Mouse (Mus musculus) heart, embryonic 16.5 days (tissue): ENCODE measurements at regions not wholly inside any gene's neighbourhood (a gene's known extent, or its start where the extent isn't known, plus 50 kb on each side); places are given as distances from the start of the nearest gene placed in this dataset.

Source experiments
- ATAC-seq: fragments of 200-750 bp; cut with Nextera tagmentation; replicated peaks from 2 replicates; pipeline ENCODE4 v1.8.0; 2017; ENCODE audit warnings: moderate number of reproducible peaks; ENCODE audit not compliant: insufficient read depth, low FRiP score; ENCODE audit errors: extremely low read depth
- H3K27ac ChIP-seq: fragments of 300-500 bp; sonication (generic); 2 replicates; pipeline ENCODE4 v1.5.1; 2014; ENCODE audit warnings: mild to moderate bottlenecking, low read length, control low read depth, moderate library complexity
- H3K27me3 ChIP-seq: fragments of 300-500 bp; sonication (generic); 2 replicates; pipeline ENCODE4 v1.6.1; 2014; ENCODE audit warnings: low read length, mixed read lengths; ENCODE audit not compliant: control insufficient read depth, insufficient read depth
- H3K36me3 ChIP-seq: fragments of 300-500 bp; sonication (generic); 2 replicates; pipeline ENCODE4 v1.6.1; 2014; ENCODE audit not compliant: control insufficient read depth, insufficient read depth
- H3K4me1 ChIP-seq: fragments of 300-500 bp; sonication (generic); 2 replicates; pipeline ENCODE4 v1.6.1; 2014; ENCODE audit warnings: low read length, mixed read lengths; ENCODE audit not compliant: control insufficient read depth, insufficient read depth
- H3K4me2 ChIP-seq: fragments of 300-500 bp; sonication (generic); 2 replicates; pipeline ENCODE4 v1.6.1; 2014; ENCODE audit warnings: low read depth, mild to moderate bottlenecking, control low read depth, low read length
- H3K4me3 ChIP-seq: fragments of 300-500 bp; sonication (generic); 2 replicates; pipeline ENCODE4 v1.5.1; 2014; ENCODE audit warnings: mild to moderate bottlenecking, control low read depth, low read length
- H3K9ac ChIP-seq: fragments of 300-500 bp; sonication (generic); 2 replicates; pipeline ENCODE4 v1.6.1; 2014; ENCODE audit warnings: low read length, control low read depth
- H3K9me3 ChIP-seq: fragments of 300-500 bp; sonication (generic); replicated peaks from 2 replicates; pipeline ENCODE4 v1.6.1; 2016; ENCODE audit warnings: low read length; ENCODE audit not compliant: control insufficient read depth
- WGBS: fragments of 180-500 bp; shearing (Covaris S2); extraction: QIAGEN DNeasy Blood & Tissue Kit; methylation state at CpG from one replicate; pipeline ENCODE4 v1.1.7; 2014; 5-methylcytosine and 5-hydroxymethylcytosine counted together

DNA sequence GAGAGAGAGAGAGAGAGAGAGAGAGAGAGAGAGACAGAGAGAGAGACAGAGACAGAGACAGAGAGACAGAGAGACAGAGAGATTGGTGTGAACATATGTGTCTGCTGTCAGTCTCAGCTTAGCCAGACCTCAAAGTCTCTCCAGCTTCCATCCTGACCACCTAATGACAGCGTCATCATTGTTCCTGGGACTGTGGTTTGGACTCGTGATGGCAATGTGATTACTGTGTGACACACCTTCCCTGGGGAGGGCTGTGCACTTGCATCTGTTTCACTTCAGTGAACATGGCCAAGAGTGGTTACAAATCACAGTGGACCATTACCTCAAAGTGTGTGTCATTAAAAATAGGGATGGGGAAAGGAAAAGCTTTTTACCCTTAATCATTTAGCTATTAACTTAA lies 477.2 kb upstream of the Gm9747 start:
- Histone ChIP-seq H3K27me3 (no peaks in the 10 kb centered on the region), H3K27ac (peak overlapping the region; percentile 71), H3K9ac (no peak overlapping the region), H3K36me3 (no peaks in the 10 kb centered on the region), H3K9me3 (no peaks in the 10 kb centered on the region), H3K4me3 (no peak overlapping the region), H3K4me1 (peaks cover 2% of the 10 kb centered on the region; the same call in 1 of the 2 replicates), H3K4me2 (no peak overlapping the region)
- 31% methylated on average over 2 of the region's 2 CpGs for WGBS
- no peak for ATAC-seq

DNA sequence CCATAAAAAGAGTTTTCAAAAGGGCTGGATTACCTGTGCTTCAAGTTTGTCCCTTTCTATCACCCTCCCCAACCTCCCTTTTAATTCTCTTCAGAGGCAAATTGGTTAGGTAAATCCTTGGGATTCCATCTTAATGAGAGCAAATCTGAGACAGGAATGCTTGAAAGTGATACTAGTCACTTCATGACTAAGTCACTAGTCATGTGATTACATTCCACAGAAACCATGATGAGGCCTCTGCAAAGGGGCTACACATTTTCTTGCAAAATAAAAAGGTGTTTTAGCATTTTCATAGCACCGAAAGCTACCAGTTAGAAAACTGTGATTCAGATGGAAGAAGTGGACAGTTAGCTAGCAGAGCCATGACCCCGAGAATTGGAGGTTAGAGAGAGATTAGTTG lies 473.0 kb upstream of the Gm9747 start:
- no peaks in the 10 kb centered on the region for H3K9me3 ChIP-seq
- no peak overlapping the region for H3K4me3 ChIP-seq
- no peak overlapping the region for H3K4me2 ChIP-seq
- no peaks in the 10 kb centered on the region for H3K27me3 ChIP-seq
- no peak for ATAC-seq
- peaks cover 2% of the 10 kb centered on the region; the same call in 1 of the 2 replicates for H3K4me1 ChIP-seq
- H3K36me3 ChIP-seq, result no peaks in the 10 kb centered on the region
- no peak overlapping the region for H3K27ac ChIP-seq
- 87% methylated on average over 2 of the region's 2 CpGs for WGBS
- H3K9ac ChIP-seq, result no peak overlapping the region

DNA sequence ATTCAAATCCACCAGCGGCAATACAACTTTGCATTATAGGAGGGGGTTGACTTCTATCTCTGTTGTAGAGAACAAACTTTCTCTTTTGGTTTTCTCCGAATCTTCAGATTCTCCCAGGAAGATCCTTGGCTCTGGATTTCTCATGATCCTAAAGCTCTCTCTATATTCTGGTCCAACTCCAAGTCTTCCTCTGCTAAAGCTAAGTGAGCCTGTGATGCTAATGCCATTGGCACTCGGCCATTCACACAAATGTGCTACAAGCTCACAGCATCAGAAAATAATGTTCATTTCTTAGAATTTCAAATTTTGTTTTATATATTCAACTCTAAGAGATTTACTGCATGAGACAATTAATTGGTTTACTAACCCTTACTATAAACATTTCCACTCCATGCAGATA lies 461.2 kb upstream of the Gm9747 start:
- Histone ChIP-seq H3K36me3 (no peaks in the 10 kb centered on the region), H3K9ac (no peak overlapping the region), H3K9me3 (no peaks in the 10 kb centered on the region), H3K27me3 (no peaks in the 10 kb centered on the region), H3K27ac (no peak overlapping the region), H3K4me2 (no peak overlapping the region), H3K4me1 (no peaks in the 10 kb centered on the region), H3K4me3 (no peak overlapping the region)
- no peak for ATAC-seq
- WGBS, result 84% methylated on average over 3 of the region's 3 CpGs

DNA sequence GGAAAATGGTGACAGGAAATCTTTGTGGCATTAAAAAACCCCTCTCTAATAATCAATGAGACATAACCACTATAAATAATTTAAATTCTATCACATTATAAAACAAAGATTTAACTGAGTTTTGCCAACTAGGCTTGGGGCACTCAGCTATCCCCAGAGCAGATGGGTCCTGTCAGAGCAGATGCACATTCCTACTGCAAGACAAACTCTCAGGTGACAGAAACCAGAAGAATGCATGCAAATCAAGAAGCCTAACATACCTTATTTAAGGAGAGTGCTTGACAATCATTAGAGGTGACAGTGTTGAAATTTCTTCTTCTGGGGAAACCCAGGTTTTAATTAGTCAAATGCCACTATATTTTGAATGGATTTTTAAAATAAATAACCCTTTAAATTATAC lies 452.3 kb upstream of the Gm9747 start:
- Histone ChIP-seq H3K36me3 (no peaks in the 10 kb centered on the region), H3K9me3 (no peaks in the 10 kb centered on the region), H3K4me2 (no peak overlapping the region), H3K27me3 (no peaks in the 10 kb centered on the region), H3K4me1 (no peaks in the 10 kb centered on the region), H3K4me3 (no peak overlapping the region), H3K9ac (no peak overlapping the region), H3K27ac (no peak overlapping the region)
- ATAC-seq, result no peak

DNA sequence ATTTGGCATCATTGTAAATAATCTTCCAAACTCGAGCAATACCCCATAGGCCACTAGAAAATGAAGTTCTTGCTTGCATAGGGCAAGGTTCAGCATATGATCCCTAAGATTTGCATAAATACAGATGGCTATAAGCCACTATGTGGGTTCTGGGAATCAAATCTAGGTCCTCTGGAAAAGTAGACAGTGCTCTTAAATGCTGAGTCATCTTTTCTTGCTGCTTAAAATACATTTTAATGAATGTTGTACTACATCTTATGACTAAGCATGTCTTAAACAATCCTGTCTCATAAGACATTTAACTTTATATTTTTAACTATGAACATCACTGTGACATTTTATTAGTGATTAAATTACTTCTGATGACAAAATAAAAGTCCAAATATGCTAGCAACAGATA lies 448.6 kb upstream of the Gm9747 start:
- ATAC-seq, result no peak
- 63% methylated on average over 1 of the region's 1 CpGs for WGBS
- Histone ChIP-seq H3K36me3 (no peaks in the 10 kb centered on the region), H3K4me3 (no peak overlapping the region), H3K27ac (no peak overlapping the region), H3K9ac (no peak overlapping the region), H3K4me1 (no peaks in the 10 kb centered on the region), H3K27me3 (no peaks in the 10 kb centered on the region), H3K4me2 (no peak overlapping the region), H3K9me3 (no peaks in the 10 kb centered on the region)

DNA sequence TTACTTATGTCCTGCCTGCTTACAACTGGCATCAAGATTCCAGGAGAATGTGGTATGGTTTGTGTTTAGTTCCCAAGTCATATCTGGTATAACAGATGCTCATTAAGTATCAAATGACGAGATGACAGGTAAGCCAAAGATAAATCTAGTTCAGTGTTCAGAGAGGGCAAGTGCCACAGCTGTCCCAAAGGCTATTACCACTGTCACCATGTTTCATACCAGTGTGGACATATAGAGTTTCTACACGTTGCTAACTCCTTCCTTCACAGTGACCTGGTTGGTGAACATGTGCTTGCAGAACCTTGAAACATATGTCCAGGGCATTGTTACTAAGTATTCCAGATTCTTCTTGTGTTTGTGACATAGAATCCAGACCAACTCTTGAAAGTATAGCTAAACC lies 438.1 kb upstream of the Gm9747 start:
- 52% methylated on average over 2 of the region's 2 CpGs for WGBS
- H3K4me3 ChIP-seq, result no peak overlapping the region

DNA sequence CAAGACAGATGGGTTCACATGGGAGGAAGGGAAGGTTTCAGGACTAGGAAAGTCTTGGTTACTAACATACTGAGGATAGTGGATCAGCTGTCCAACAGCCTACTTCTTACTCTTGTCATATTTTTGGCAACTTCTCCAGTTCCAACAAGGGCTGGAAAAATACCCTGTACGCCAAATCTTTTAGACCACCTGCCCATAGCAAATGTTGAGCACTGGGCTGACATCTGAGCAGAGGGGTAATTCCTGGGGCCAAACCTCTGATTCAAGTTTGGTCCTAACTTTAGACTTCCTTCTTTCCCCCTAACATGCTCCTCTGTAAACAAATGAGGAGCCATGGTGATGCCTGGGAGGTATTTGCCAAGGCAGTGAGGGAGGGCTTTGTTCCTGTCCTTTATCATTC lies 437.5 kb upstream of the Gm9747 start:
- ATAC-seq, result no peak
- H3K4me2 ChIP-seq, result no peak overlapping the region
- WGBS, result 76% methylated on average over 1 of the region's 1 CpGs
- H3K36me3 ChIP-seq, result no peaks in the 10 kb centered on the region
- no peak overlapping the region for H3K4me3 ChIP-seq
- H3K4me1 ChIP-seq, result 0 out of 2 replicates have a peak, but pooled peaks cover 2% of the 10 kb centered on the region
- H3K9me3 ChIP-seq, result no peaks in the 10 kb centered on the region
- no peak overlapping the region for H3K9ac ChIP-seq
- no peak overlapping the region for H3K27ac ChIP-seq
- H3K27me3 ChIP-seq, result no peaks in the 10 kb centered on the region

More for the DNA sequence above, 438.1 kb upstream of the Gm9747 start:
- H3K4me1 ChIP-seq, result 0 out of 2 replicates have a peak, but pooled peaks cover 2% of the 10 kb centered on the region
- no peaks in the 10 kb centered on the region for H3K9me3 ChIP-seq
- H3K9ac ChIP-seq, result no peak overlapping the region
- no peak overlapping the region for H3K4me2 ChIP-seq
- no peaks in the 10 kb centered on the region for H3K36me3 ChIP-seq
- H3K27me3 ChIP-seq, result no peaks in the 10 kb centered on the region
- no peak for ATAC-seq
- no peak overlapping the region for H3K27ac ChIP-seq

DNA sequence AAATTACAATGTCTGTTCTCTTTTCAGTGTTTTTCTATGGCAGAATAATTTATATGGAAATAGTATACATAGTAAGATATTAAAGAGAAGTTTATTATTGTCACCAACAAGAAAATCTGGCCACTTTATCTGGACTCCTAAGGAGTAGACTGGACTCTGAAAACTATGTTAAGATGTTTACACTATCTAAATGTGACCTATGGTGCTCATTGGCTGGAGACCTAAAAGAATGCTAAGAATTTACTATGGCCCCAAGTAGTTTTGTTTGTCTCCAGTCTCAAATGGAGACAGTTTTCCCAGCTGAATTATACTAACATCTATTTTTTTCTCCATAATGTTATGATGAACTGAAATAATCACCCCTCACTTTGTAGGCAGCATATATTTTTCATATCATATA lies 421.3 kb upstream of the Gm9747 start:
- ATAC-seq, result no peak

DNA sequence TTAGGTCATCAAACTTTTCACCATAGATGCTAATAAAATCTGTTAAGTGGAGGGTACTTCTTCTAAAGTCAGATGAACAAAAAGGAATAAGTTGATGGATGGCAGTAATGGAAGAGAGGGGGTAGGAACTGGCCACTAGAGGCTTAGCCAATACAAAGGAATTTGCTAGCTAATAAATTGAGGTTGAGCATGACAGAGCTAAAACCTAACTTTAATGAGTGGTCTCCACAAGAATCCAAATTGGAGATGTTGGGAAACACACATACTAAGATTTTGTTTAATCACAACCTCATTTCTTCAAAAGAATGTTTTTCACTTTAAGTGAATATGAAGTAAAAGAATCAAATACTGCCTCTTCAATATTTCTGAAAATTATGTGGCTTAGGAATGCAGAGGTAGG lies 414.0 kb upstream of the Gm9747 start:
- Histone ChIP-seq H3K9me3 (no peaks in the 10 kb centered on the region), H3K4me1 (no peaks in the 10 kb centered on the region), H3K4me2 (no peak overlapping the region), H3K27ac (no peak overlapping the region), H3K9ac (no peak overlapping the region), H3K27me3 (no peaks in the 10 kb centered on the region), H3K4me3 (no peak overlapping the region), H3K36me3 (no peaks in the 10 kb centered on the region)
- ATAC-seq, result no peak

More for the DNA sequence above, 421.3 kb upstream of the Gm9747 start:
- Histone ChIP-seq H3K4me2 (no peak overlapping the region), H3K9ac (no peak overlapping the region), H3K4me1 (no peaks in the 10 kb centered on the region), H3K27ac (no peak overlapping the region), H3K27me3 (no peaks in the 10 kb centered on the region), H3K9me3 (no peaks in the 10 kb centered on the region), H3K4me3 (no peak overlapping the region), H3K36me3 (no peaks in the 10 kb centered on the region)

DNA sequence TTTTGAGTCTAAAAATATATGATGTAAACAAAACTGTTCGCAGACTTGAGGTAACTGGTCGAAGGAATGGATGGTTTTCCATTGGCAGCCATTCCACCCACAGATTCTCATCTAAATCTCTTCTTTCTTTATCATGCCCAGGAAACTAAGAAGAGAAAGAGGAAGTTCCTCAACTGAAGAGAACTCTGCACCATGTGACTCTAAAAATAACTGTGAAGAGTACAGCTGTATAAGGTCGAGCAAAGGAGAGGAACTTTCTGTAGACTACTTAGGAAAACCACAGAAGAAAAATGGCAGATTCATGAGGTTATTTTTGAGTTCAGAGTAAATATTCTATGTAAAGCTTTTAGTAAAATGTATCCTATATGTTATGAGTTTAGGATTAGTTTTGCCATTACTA lies 390.9 kb upstream of the Gm9747 start:
- no peak overlapping the region for H3K9ac ChIP-seq
- no peak overlapping the region for H3K4me3 ChIP-seq
- no peak for ATAC-seq
- WGBS, result 71% methylated on average over 3 of the region's 3 CpGs
- no peaks in the 10 kb centered on the region for H3K9me3 ChIP-seq
- no peaks in the 10 kb centered on the region for H3K36me3 ChIP-seq
- no peak overlapping the region for H3K4me2 ChIP-seq
- H3K27ac ChIP-seq, result no peak overlapping the region
- H3K27me3 ChIP-seq, result no peaks in the 10 kb centered on the region
- H3K4me1 ChIP-seq, result no peaks in the 10 kb centered on the region
